ENCODE assay signal across 15 mouse cellular contexts in the genomic region with DNA sequence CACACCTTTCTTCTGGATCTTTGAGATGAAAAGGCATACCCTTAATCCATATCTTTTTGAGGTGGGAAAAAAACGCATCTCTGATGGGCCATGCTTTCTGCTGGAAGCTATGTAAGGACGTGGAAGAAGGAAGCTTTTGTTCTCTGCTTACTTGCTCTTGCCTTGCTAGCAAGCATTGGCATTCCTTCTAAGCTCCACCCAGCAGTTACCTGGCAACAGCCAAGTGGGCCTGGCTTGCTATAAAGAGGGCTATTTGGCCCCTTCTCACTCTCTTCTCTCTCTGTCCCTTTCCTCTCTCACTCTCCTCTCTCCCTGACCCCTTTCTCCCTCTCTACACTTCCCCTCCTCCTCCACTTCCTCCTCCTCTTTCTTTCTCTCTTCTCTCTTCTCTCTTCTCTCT.
A peak's percentile ranks its signal among the peaks of the same experiment; 100 is the strongest.
DNase-seq lines count a peak whose midpoint lies in the region; ATAC-seq lines count a peak whose summit lies in the region.
"Had no signal": no experiment of that assay in that cellular context is flagged by ENCODE, and none has a peak within 500 bp of the region (broad histone marks: within the 10 kb centered on the region; RNA-seq: fewer than 3 reads in every experiment).

No protein-coding gene starts in this region.

- H3K9ac ChIP-seq in kidney, embryonic 16.5 days (replicated peaks; ENCODE audit: low read length) = no peak overlapping the region
- no peak overlapping the region for H3K9ac ChIP-seq in kidney, embryonic 14.5 days (ENCODE audit: low read depth, low read length)
- H3K9ac ChIP-seq in limb, embryonic 11.5 days (ENCODE audit: low read length) = no peak overlapping the region
- H3K9ac ChIP-seq: embryonic facial prominence, embryonic 12.5 days; liver, embryonic 13.5 days had no signal

- H3K4me2 ChIP-seq in kidney, embryonic 16.5 days (replicated peaks; ENCODE audit: low read depth, low read length) = no peak overlapping the region
- no peak overlapping the region for H3K4me2 ChIP-seq in kidney, embryonic 14.5 days (replicated peaks; ENCODE audit: low read depth, low read length)
- no peak overlapping the region for H3K4me2 ChIP-seq in limb, embryonic 11.5 days (ENCODE audit: low read depth, severe bottlenecking)
- H3K4me2 ChIP-seq: embryonic facial prominence, embryonic 12.5 days; liver, embryonic 13.5 days had no signal

- ATAC-seq in kidney, embryonic 16.5 days (ENCODE audit: low FRiP score, low TSS enrichment) = 0 out of 2 replicates have a peak, but pooled peaks have one; percentile 54
- no peak for ATAC-seq in kidney, embryonic 14.5 days (ENCODE audit: low FRiP score, low TSS enrichment)
- ATAC-seq in limb, embryonic 11.5 days (ENCODE audit: insufficient number of reproducible peaks, low FRiP score, low TSS enrichment, low read depth) = 0 out of 2 replicates have a peak, but pooled peaks have one; percentile 60
- ATAC-seq: intestine, postnatal 0 days had no signal

- H3K27ac ChIP-seq in kidney, embryonic 16.5 days (ENCODE audit: low read length) = no peak overlapping the region
- H3K27ac ChIP-seq in kidney, embryonic 14.5 days (ENCODE audit: low read depth, low read length) = no peak overlapping the region
- peak overlapping the region; percentile 78 for H3K27ac ChIP-seq in forebrain, embryonic 10.5 days
- no peak overlapping the region for H3K27ac ChIP-seq in limb, embryonic 11.5 days (replicated peaks; ENCODE audit: low read depth, low read length)
- H3K27ac ChIP-seq: embryonic facial prominence, embryonic 12.5 days; liver, embryonic 13.5 days had no signal

- 37% methylated on average over 2 of the region's 2 CpGs for WGBS in kidney, embryonic 16.5 days
- WGBS in kidney, embryonic 14.5 days = 33% methylated on average over 2 of the region's 2 CpGs
- 13% methylated on average over 2 of the region's 2 CpGs for WGBS in forebrain, embryonic 10.5 days
- WGBS in limb, embryonic 11.5 days = 19% methylated on average over 2 of the region's 2 CpGs

- DNase-seq in R1 (ENCODE audit: low read depth, low spot score) = peak; percentile 38
- DNase-seq in forebrain, embryonic 10.5 days (ENCODE audit: extremely low spot score, low spot score) = no peak
- DNase-seq in limb, embryonic 11.5 days (ENCODE audit: low spot score) = no peak
- no peak for DNase-seq in layer of hippocampus, adult 9-11 months
- no peak for DNase-seq in cerebellum, adult 9-11 months
- DNase-seq in adrenal gland, adult (ENCODE audit: inconsistent age in 2 of 2, low spot score in 1 of 2) = no peak
- DNase-seq: cerebellum, adult 18-20 months; heart, postnatal 14 days; liver, embryonic 13.5 days; right cerebral cortex, postnatal 25 days; thymus, postnatal 36 days had no signal

- H3K9me3 ChIP-seq in kidney, embryonic 16.5 days (ENCODE audit: low read length) = no peaks in the 10 kb centered on the region
- H3K9me3 ChIP-seq in kidney, embryonic 14.5 days (ENCODE audit: control insufficient read depth, low read length) = no peaks in the 10 kb centered on the region
- no peaks in the 10 kb centered on the region for H3K9me3 ChIP-seq in forebrain, embryonic 10.5 days
- H3K9me3 ChIP-seq in limb, embryonic 11.5 days (ENCODE audit: control insufficient read depth, low read length) = no peaks in the 10 kb centered on the region
- H3K9me3 ChIP-seq: embryonic facial prominence, embryonic 12.5 days; liver, embryonic 13.5 days had no signal

- no peaks in the 10 kb centered on the region for H3K27me3 ChIP-seq in kidney, embryonic 16.5 days (ENCODE audit: insufficient read depth, low read length)
- no peaks in the 10 kb centered on the region for H3K27me3 ChIP-seq in kidney, embryonic 14.5 days (ENCODE audit: control insufficient read depth, insufficient read depth, low read length)
- peaks cover 66% of the 10 kb centered on the region for H3K27me3 ChIP-seq in forebrain, embryonic 10.5 days (ENCODE audit: poor library complexity, severe bottlenecking)
- H3K27me3 ChIP-seq in limb, embryonic 11.5 days (ENCODE audit: control insufficient read depth, insufficient read depth, low read length) = no peaks in the 10 kb centered on the region
- H3K27me3 ChIP-seq: embryonic facial prominence, embryonic 12.5 days; liver, embryonic 13.5 days had no signal

- no peak overlapping the region for H3K4me3 ChIP-seq in kidney, embryonic 16.5 days (ENCODE audit: low read length)
- H3K4me3 ChIP-seq in kidney, embryonic 14.5 days (ENCODE audit: low read length) = no peak overlapping the region
- H3K4me3 ChIP-seq in forebrain, embryonic 10.5 days = no peak overlapping the region
- H3K4me3 ChIP-seq in limb, embryonic 11.5 days (ENCODE audit: low read depth, low read length) = no peak overlapping the region
- H3K4me3 ChIP-seq: embryonic facial prominence, embryonic 12.5 days; liver, embryonic 13.5 days had no signal

- no peaks in the 10 kb centered on the region; the same call in 1 of the 2 replicates for H3K4me1 ChIP-seq in kidney, embryonic 16.5 days (ENCODE audit: insufficient read depth, low read length)
- no peaks in the 10 kb centered on the region for H3K4me1 ChIP-seq in kidney, embryonic 14.5 days (ENCODE audit: control insufficient read depth, insufficient read depth, low read length)
- peaks cover 74% of the 10 kb centered on the region for H3K4me1 ChIP-seq in forebrain, embryonic 10.5 days
- peaks cover 2% of the 10 kb centered on the region; the same call in 1 of the 2 replicates for H3K4me1 ChIP-seq in limb, embryonic 11.5 days (ENCODE audit: control insufficient read depth, insufficient read depth, low read length)
- H3K4me1 ChIP-seq: liver, embryonic 13.5 days had no signal

- H3K36me3 ChIP-seq in kidney, embryonic 16.5 days (ENCODE audit: insufficient read depth, low read length) = no peaks in the 10 kb centered on the region
- no peaks in the 10 kb centered on the region for H3K36me3 ChIP-seq in kidney, embryonic 14.5 days (ENCODE audit: control insufficient read depth, insufficient read depth, low read length)
- no peaks in the 10 kb centered on the region for H3K36me3 ChIP-seq in forebrain, embryonic 10.5 days (replicated peaks)
- no peaks in the 10 kb centered on the region for H3K36me3 ChIP-seq in limb, embryonic 11.5 days (ENCODE audit: control insufficient read depth, insufficient read depth, low read length)
- H3K36me3 ChIP-seq: embryonic facial prominence, embryonic 12.5 days; liver, embryonic 13.5 days had no signal
